Mouse (Mus musculus) midbrain, postnatal 0 days (tissue): ENCODE results near the gene Adgrl3. TPM values are rescaled to one million over a fixed set of nuclear protein-coding genes. Genes with fewer than 3 reads are reported as not detected.

Source experiments
- ATAC-seq: fragments of 200-750 bp; cut with Nextera tagmentation; 2 replicates; pipeline ENCODE4 v1.8.0; 2017; ENCODE audit warnings: moderate number of reproducible peaks, mild to moderate bottlenecking, moderate TSS enrichment, moderate library complexity; ENCODE audit not compliant: low FRiP score
- DNase-seq: peaks from one replicate; pipeline ENCODE4 v3.0.0-alpha.2; 2015; ENCODE audit warnings: low spot score
- H3K27ac ChIP-seq: fragments of 300-500 bp; sonication (generic); 2 replicates; pipeline ENCODE4 v1.5.1; 2014; ENCODE audit warnings: low read depth, mild to moderate bottlenecking, low read length, mixed read lengths
- H3K27me3 ChIP-seq: fragments of 300-500 bp; sonication (generic); 2 replicates; pipeline ENCODE4 v1.6.1; 2014; ENCODE audit warnings: low read length, control low read depth, mixed read lengths; ENCODE audit not compliant: insufficient read depth
- H3K36me3 ChIP-seq: fragments of 300-500 bp; sonication (generic); 2 replicates; pipeline ENCODE4 v1.6.1; 2014; ENCODE audit warnings: low read length, control low read depth, mixed read lengths; ENCODE audit not compliant: insufficient read depth
- H3K4me1 ChIP-seq: fragments of 300-500 bp; sonication (generic); 2 replicates; pipeline ENCODE4 v1.6.1; 2014; ENCODE audit warnings: mild to moderate bottlenecking, control low read depth, antibody characterized with exemption, low read length, mixed read lengths; ENCODE audit not compliant: insufficient read depth
- H3K4me2 ChIP-seq: fragments of 300-500 bp; sonication (generic); 2 replicates; pipeline ENCODE4 v1.6.1; 2014; ENCODE audit warnings: low read depth, mild to moderate bottlenecking, low read length, mixed read lengths; ENCODE audit not compliant: poor library complexity, severe bottlenecking
- H3K4me3 ChIP-seq: fragments of 300-500 bp; sonication (generic); 2 replicates; pipeline ENCODE4 v1.5.1; 2014; ENCODE audit warnings: low read depth, mild to moderate bottlenecking, low read length, moderate library complexity
- H3K9ac ChIP-seq: fragments of 300-500 bp; sonication (generic); replicated peaks from 2 replicates; pipeline ENCODE4 v1.6.1; 2014; ENCODE audit warnings: mild to moderate bottlenecking, low read length, moderate library complexity, mixed read lengths; ENCODE audit not compliant: poor library complexity, severe bottlenecking
- H3K9me3 ChIP-seq: fragments of 300-500 bp; sonication (generic); 2 replicates; pipeline ENCODE4 v1.6.1; 2016; ENCODE audit warnings: low read length, control low read depth
- CTCF ChIP-seq: IDR thresholded peaks from 2 replicates; pipeline ENCODE4 v1.5.1; 2016; ENCODE audit warnings: antibody characterized with exemption, mild to moderate bottlenecking
- WGBS: fragments of 180-500 bp; shearing (Covaris S2); extraction: QIAGEN DNeasy Blood & Tissue Kit; methylation state at CpG from one replicate; pipeline ENCODE4 v1.1.7; 2014; 5-methylcytosine and 5-hydroxymethylcytosine counted together
- polyA plus RNA-seq: library from polyadenylated mRNA; unstranded; fragments of >200 nt; fragmentation: Nextera tagmentation; extraction: Ambion mirVana; gene quantifications from 2 replicates; pipeline ENCODE4 v1.2.1, GENCODE M21; 2015
- total RNA-seq: library from RNA; depleted of rRNA; stranded (reverse); fragments of >200 nt; gene quantifications from 2 replicates; pipeline ENCODE4 v1.2.3, GENCODE M21; 2014

Adgrl3 gene
- total and polyA plus RNA-seq, 2 experiments from 2014 or later: 57.2 to 338 TPM

DNA sequence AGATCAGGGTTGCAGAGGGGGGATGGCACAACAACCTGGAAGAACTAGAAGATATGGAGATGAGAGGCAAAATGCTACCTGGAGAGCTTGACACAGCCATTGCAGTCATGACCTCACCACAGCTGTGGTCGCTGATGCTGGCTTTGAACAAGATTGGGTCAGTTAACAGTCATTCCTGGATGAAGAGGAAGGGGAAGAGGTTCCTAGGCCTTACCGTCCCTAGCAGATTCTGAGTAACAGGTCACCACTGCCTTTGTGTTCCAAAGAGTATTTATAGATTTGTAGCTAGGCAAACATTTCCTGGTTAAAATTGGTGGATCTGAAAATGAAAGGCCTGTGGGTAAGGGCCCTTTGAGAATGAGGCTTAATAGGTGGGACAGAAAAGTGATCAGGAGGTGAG lies 618.5 kb downstream of the Adgrl3 start:
- Histone ChIP-seq H3K4me2 (no peak overlapping the region), H3K4me1 (no peaks in the 10 kb centered on the region), H3K27me3 (no peaks in the 10 kb centered on the region), H3K9me3 (no peaks in the 10 kb centered on the region), H3K27ac (no peak overlapping the region), H3K9ac (no peak overlapping the region), H3K4me3 (no peak overlapping the region), H3K36me3 (no peaks in the 10 kb centered on the region)
- WGBS: 90% methylated on average over 2 of the region's 2 CpGs
- DNase-seq (no peak), ATAC-seq (no peak)
- no peak for TF ChIP-seq CTCF

DNA sequence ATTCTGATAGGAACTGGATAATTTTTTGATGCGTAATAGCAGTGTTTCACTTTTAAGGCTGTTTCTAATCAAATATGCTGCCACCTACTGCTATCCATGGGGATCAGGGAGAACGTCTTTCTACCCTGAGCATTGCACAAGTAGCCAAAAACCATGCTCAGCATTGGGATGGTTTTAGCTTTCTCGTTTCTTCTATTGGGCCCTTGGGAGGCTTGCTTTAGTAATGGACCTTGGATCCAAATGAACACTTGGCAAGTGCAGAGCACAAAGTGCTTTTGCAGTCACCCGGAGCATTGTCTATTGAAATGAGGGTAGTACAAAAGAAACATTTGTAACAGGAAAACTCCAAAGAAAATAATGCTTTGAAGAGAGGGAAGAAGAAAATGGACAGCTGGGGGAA lies 620.2 kb downstream of the Adgrl3 start:
- no peak overlapping the region for H3K27ac ChIP-seq
- no peak overlapping the region for H3K4me2 ChIP-seq
- peak; percentile 31 for TF ChIP-seq CTCF
- no peaks in the 10 kb centered on the region for H3K36me3 ChIP-seq
- H3K4me3 ChIP-seq: no peak overlapping the region
- DNase-seq (peak; percentile 64), ATAC-seq (no peak)
- H3K9me3 ChIP-seq: no peaks in the 10 kb centered on the region
- WGBS: 43% methylated on average over 4 of the region's 4 CpGs
- no peaks in the 10 kb centered on the region for H3K27me3 ChIP-seq
- H3K4me1 ChIP-seq: no peaks in the 10 kb centered on the region
- no peak overlapping the region for H3K9ac ChIP-seq

DNA sequence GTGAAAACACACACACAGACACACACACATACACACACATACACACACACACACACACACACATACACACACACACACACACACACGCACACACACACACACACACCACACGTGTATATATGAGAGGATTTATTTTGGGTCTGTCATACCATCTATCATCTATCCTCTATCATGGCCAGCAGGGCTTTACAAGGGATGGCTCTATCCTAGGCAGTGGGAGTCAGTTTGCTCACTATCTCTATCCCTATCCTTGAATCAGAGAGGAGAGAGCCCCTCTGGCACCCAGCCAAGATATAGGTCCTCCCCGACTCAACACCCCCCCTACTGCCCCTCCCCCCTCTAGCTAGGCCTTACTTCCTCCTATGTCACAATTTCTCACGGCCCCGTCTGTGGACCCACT lies 625.6 kb downstream of the Adgrl3 start:
- no peak overlapping the region for H3K4me2 ChIP-seq
- H3K36me3 ChIP-seq: peaks cover 5% of the 10 kb centered on the region; the same call in 1 of the 2 replicates
- no peaks in the 10 kb centered on the region; the same call in 1 of the 2 replicates for H3K4me1 ChIP-seq
- ATAC-seq (no peak), DNase-seq (no peak)
- H3K9ac ChIP-seq: no peak overlapping the region
- no peak overlapping the region for H3K27ac ChIP-seq
- H3K4me3 ChIP-seq: no peak overlapping the region
- 88% methylated on average over 5 of the region's 5 CpGs for WGBS
- TF ChIP-seq CTCF: no peak
- no peaks in the 10 kb centered on the region for H3K27me3 ChIP-seq
- H3K9me3 ChIP-seq: no peaks in the 10 kb centered on the region

DNA sequence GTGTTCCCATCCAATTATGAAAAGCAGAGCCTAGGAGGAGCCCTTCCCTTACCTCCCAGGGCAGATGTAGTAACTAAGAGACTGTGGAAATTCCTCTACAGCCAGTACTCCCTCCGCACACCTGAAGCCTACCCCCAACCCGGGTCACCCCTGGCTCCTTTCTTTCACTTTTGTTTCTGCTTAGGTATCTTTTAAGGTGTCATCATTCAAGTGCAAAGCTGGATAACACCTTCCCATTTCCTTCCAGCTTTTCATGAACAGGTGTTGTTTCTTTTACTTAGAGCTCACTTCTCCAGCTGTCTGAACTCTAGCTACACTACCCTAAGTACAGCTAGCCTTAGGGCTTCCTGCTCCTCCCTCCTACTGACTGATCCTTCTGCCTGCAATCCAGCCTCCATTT lies 634.0 kb downstream of the Adgrl3 start:
- no peak overlapping the region for H3K4me3 ChIP-seq
- no peak overlapping the region for H3K27ac ChIP-seq
- no peaks in the 10 kb centered on the region; the same call in 1 of the 2 replicates for H3K4me1 ChIP-seq
- H3K27me3 ChIP-seq: no peaks in the 10 kb centered on the region
- no peaks in the 10 kb centered on the region for H3K9me3 ChIP-seq
- ATAC-seq (no peak), DNase-seq (no peak)
- 69% methylated on average over 2 of the region's 2 CpGs for WGBS
- no peak overlapping the region for H3K9ac ChIP-seq
- no peak overlapping the region for H3K4me2 ChIP-seq
- TF ChIP-seq CTCF: no peak
- H3K36me3 ChIP-seq: no peaks in the 10 kb centered on the region

DNA sequence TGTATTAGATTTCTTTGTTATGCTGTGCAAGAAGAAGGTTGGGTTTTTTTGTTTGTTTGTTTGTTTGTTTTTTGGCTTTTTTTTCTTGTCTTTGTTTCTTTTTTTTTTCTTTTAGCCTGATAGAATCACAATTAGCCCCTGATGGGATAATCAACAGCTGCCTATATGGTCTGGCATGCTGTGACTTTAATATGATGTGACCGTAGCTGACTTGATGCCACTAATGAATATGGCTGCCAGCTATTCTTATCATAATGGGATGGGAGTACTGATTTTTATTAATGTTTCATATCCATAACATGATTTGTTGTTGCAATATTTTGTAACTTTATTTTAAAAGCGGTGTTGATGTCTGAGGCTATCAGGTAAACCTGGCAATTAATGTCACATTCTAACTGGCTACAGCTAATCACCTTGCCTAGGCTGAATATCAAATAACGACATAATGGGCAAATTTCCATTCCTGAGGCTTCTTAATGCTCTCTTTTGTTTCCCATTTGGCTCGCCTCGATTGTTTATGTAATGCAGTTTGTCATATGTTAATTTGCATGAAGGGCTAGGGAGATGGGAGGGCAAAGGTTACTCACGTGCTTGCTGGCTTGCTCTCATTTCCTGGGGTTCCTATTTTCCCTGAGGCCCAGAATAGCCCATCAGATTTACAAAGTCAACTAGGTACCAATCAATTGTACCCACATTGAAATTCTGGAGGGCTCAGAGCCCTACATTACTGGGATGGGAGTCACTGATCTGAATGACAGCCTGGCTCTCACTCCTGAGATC lies 641.9 kb downstream of the Adgrl3 start:
- H3K27me3 ChIP-seq: no peaks in the 10 kb centered on the region
- H3K4me1 ChIP-seq: no peaks in the 10 kb centered on the region
- ATAC-seq (no peak), DNase-seq (peak; percentile 58)
- H3K27ac ChIP-seq: no peak overlapping the region
- H3K4me3 ChIP-seq: no peak overlapping the region
- 30% methylated on average over 6 of the region's 6 CpGs for WGBS
- H3K4me2 ChIP-seq: no peak overlapping the region
- H3K36me3 ChIP-seq: no peaks in the 10 kb centered on the region
- H3K9me3 ChIP-seq: no peaks in the 10 kb centered on the region
- H3K9ac ChIP-seq: no peak overlapping the region
- no peak for TF ChIP-seq CTCF

DNA sequence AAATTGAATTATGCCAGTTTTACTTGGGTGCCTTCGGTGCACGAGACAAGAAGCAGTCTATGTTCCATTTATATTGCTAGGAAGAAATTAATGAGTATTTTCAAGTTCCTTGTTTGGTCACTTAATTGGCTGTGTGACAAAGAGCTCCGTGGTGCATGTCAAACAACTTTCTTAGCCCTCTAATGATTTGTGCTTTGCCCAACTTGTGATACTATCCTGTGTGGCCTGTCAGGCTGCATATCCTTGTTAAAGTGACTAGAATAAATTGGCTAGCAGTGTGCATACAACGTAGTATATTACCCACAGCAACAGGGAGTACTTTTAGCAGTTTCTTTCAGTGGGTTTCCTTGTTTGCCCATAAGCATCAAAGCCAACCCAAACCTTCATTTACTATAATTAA lies 651.1 kb downstream of the Adgrl3 start:
- Histone ChIP-seq H3K9ac (no peak overlapping the region), H3K36me3 (no peaks in the 10 kb centered on the region; the same call in 1 of the 2 replicates), H3K4me2 (no peak overlapping the region), H3K27ac (no peak overlapping the region), H3K9me3 (no peaks in the 10 kb centered on the region), H3K27me3 (no peaks in the 10 kb centered on the region), H3K4me3 (no peak overlapping the region), H3K4me1 (no peaks in the 10 kb centered on the region)
- WGBS: 69% methylated on average over 4 of the region's 4 CpGs
- DNase-seq: peak; percentile 10
- ATAC-seq: no peak
- no peak for TF ChIP-seq CTCF
